Mouse (Mus musculus): ENCODE data around the gene Wscd1. TPM values are rescaled to one million over a fixed set of nuclear protein-coding genes. Genes with fewer than 3 reads are reported as not detected.
A peak's percentile ranks its signal among the peaks of the same experiment; 100 is the strongest.

The Wscd1 gene
- polyA plus RNA-seq (2015; fragmentation: Nextera tagmentation; extraction: Ambion mirVana): 15.0 and 15.5 TPM in 2 replicates

DNA sequence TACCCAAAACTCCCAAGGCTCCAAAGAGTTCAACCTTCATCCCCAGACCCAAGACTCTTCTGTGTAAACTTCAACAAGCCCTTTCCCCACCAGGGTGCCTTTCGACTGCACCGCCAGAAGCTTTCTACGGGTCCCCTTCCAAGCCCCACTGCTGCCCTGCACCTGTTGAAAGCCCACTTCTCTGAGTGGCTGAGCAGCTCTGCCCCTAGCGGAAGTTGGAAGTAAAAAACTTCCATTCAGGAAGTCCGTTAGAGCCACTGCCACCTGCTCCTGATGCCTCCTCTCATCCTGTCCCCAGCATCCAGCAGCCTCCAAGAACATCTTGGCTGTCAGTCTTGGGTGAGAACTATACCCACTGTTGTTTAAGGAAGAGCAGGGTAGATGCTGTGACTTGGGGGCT, at the start of gene Wscd1:
Wscd1 (plus strand) TSS at position 250 of the 400 bp plus-strand sequence.
- DNase-seq (ENCODE audit: low spot score): peak; percentile 53

GRCm38 (mm10) chr11:71728066-71728465, 21.7 kb upstream of the Wscd1 start:
- DNase-seq (ENCODE audit: low spot score): peak; percentile 23

GRCm38 (mm10) chr11:71729287-71729686, 20.4 kb upstream of the Wscd1 start:
- no peak for DNase-seq (ENCODE audit: low spot score)

DNA sequence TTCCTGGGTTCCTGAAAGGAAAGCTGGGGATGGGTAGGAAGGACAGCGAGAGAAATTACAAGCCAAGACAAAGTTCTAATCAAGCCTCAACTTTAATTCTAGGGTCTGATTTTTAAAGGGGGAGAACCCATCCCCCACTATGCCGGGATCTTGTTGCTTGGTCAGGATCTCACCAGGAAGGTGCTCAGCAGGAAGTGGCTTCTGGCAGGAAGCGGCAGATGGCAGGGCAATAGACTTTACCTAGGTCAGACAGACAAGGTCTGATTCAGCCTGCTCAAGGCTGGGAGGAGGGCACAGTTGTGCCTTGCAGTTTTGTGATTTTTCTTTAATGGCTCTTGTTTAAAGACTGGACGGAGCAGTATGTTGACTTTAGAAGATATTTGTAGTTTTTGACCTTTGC, 15.9 kb upstream of the Wscd1 start:
- DNase-seq (ENCODE audit: low spot score): peak; percentile 23

GRCm38 (mm10) chr11:71737106-71737505, 12.6 kb upstream of the Wscd1 start:
- peak; percentile 46 for DNase-seq (ENCODE audit: low spot score)

- no peak for DNase-seq (ENCODE audit: low spot score)
Observed at GRCm38 (mm10) chr11:71738501-71739045, 11.1 kb upstream of the Wscd1 start.

DNA sequence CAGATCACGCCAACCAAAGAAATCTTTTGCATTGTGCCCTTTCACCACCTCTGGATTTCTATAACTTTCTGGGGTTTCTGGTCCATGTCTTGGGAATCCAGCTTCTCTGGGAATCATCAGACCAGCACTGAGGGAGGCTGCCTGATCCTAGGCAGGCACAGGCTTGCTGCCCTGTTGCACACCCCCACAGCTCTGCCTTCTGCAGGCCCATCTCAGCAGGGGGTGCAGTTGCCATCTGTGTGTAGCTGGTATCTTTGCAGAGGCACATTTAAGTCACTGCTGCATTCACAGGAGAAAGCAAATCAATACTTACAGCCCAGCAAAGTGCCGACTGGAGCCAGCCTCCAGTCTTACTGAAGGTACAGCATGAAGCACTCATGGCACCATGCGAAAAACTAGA, 3.8 kb upstream of the Wscd1 start:
- DNase-seq (ENCODE audit: low spot score): no peak

DNA sequence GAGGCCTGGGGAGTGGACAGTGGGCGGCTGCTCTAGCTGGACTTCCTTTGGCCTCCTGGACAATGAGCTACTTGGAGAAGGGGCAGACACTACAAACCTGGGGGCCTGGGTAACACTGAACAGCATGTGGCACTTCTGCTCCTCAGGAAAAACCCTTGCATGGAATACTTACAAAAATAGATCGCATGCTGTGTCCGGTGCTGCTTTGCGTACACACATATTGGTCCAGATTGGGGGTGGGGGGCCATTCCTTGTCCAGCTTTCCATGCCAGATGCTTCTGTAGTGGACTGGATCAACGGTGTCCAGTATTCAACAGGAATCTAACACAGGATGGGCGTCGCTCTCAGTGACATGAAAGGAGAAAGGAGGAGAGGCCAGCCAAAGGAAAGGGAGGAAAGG, 2.0 kb upstream of the Wscd1 start:
- DNase-seq (ENCODE audit: low spot score): no peak

DNA sequence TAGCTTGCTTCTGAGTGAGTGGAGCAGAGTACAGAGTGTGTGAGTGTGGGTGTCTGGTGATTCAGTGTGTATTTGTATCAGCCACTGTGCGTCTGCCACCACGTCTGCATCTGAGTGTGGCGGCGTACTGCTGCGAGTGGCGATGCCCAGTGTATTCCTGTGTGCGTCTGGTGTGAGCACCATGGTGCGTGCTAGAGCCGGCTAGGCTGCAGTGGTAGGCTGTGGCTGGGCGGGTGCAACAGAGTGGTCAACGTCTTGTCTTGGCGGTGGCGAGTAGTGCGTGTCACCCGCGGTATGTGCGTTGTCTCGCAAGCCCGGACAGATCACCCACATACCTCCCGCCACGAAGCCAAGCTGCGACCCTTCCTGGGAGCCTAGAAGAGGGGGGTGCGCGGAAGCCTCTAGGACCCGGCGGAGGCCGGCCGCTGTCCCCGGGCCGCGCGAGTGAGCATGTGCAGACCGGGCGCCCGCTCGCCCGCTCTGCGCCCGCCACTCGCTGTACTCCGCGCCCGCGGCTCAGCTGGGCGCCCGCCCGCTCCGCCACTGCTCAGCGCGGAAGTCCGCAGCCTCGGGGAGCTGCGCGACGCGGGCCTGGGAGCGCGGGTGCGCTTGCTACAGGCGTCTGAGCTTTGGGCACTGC, 934 bp downstream of the Wscd1 start:
- DNase-seq (ENCODE audit: low spot score): peak; percentile 53

DNA sequence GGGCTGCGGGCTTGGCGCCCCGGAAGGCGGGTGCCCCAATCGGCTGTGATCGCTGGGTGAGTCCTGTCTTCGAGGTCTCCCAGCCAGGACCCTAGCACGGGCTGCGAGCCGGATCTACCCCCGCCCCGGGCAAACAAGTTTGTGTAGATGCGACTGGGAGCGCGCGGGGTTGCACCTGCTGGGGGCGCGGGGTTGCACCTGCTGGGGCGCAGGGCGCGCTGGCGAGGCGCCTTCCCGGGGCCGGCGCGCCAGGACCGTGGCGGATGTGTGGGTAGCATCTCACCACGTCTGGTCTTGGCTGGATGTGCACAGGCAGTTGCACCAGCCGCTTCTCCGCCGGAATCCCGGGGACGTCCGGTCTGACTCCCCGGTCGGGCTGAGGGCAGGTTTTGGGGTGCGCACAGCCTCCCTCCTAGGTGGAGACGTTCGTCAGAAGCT, 1.5 kb downstream of the Wscd1 start:
- DNase-seq (ENCODE audit: low spot score): peak; percentile 53

DNA sequence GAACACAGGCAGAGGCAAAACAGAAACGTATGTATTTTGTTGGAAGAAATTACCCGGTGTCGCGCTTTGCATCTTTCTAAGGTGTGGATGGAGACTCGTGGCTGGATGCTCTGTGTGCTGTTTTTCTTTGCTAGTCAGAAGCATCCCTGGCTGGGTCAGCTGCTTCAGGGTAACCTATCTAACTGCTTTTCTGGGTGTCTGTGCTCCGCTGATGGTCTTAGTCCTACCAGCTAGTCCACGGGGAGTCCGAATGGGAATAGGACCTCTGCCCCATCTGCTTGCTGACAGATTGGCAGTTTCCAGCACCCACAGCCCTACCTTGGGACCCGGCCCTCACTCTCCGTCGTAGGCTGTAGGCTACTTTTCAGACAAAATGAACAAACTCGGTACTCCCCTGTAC, 2.0 kb downstream of the Wscd1 start:
- DNase-seq (ENCODE audit: low spot score): no peak

GRCm38 (mm10) chr11:71752626-71753025, 2.9 kb downstream of the Wscd1 start:
- DNase-seq (ENCODE audit: low spot score): no peak

GRCm38 (mm10) chr11:71755115-71755514, 5.4 kb downstream of the Wscd1 start:
- DNase-seq (ENCODE audit: low spot score): no peak

DNA sequence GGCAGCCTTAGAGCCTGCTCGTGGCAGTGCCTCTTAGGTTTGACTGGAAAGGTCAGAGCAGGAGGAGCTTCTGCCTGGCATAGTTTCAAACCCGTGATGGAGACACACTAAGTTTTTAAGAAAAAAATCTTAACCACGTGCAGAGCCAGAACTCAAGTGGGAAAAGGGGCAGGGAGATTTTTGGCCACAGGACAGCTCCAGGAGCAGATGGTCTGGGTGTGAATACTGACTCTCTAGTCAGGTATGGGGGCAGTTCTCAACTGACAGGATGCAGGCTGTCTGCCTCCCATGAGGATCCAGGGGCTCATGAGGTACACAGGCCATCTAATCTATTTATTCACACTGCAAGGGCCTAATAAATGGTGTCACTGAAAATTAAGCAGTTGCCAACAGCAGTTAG, 6.6 kb downstream of the Wscd1 start:
- no peak for DNase-seq (ENCODE audit: low spot score)

- DNase-seq (ENCODE audit: low spot score): no peak
Observed at GRCm38 (mm10) chr11:71758211-71759110, 8.7 kb downstream of the Wscd1 start.

DNA sequence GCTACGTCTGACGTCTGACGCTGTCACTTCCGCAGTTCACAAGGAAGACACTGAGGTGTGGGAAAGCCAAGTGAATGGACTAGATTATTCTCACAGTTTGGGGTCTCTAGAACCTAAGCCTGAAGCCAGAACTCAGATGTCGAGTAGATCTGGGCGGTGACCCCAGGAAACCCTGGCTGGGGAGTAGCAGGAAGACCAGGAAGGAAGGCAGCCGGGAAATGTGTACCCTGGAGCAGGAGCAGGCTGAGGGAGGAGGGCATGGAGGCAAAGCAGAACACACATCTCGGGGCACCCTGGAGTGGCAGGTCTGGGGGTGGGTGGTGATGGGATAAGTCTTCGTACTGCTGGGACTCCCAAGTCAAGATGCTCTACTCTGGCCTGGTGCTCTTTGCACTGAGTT, 11.3 kb downstream of the Wscd1 start:
- DNase-seq (ENCODE audit: low spot score): no peak

DNA sequence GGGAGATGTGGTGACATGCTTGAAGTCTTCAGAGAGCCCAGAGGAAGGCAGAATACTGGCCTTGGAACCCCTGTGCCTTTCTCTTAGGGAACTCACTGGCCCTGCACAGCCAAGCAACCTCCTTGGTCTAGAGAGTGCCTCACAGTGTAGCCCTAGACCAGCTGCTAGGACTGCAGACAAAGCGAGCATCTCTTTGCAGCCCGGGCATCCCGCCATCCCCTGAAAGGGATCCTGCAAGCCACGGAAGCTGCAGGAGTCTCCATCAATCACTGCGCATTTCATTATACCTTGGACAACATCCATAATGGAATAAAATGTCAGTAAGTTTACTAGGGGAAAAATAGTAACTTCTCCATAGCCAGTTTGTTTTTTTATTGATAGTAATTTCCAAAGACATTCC, 13.4 kb downstream of the Wscd1 start:
- no peak for DNase-seq (ENCODE audit: low spot score)

DNA sequence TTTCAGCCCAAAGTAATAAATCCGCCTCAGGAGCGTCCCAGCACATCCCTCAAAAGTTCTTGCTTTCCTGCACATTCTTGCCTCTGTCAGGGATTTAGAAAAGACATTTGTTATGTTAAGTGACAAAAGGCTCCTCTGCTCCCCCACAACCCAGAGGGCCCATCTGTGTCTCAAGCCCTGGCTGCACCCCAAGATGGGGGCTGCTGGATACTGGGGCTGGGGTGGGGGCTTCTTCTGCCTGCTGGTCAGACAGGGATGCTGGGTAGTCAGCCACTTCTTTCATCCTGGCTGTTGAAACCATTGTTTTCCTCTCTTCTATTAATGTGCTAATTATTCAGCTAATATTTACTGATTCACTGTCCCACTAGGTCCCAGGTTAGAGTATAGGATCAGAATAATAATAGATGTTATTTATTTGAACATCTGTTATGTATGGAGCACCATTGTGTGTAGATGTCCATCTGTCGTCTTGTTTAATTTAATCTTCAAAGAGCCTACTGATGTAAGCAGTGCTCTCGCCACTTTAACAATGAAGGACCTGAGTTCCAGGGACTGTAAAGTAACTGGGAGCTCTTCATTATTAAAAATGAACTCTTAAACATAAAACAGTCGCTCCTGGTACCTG, 14.0 kb downstream of the Wscd1 start:
- DNase-seq (ENCODE audit: low spot score): no peak

GRCm38 (mm10) chr11:71764743-71765142, 15.0 kb downstream of the Wscd1 start:
- no peak for DNase-seq (ENCODE audit: low spot score)

DNA sequence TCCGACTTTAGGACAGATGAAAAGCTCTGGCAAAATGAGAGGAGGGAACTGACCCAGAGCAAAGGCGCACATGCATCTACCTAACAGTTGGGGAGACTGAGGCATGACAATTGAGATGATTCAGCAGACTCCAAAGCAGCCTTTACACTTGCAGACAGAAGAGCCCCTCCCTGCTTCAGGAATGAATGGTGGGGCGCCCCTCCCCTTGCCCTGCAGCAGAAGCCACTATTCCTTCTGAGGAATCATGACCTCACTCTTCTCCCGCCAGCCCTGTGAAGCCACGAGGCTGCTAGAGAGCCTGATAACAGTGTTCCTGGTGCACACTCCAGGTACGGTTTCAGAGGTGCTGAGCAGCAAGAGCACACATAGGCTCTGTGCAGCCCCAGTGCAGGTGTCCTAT, 15.6 kb downstream of the Wscd1 start:
- DNase-seq (ENCODE audit: low spot score): no peak

GRCm38 (mm10) chr11:71766380-71766779, 16.7 kb downstream of the Wscd1 start:
- DNase-seq (ENCODE audit: low spot score): no peak

- DNase-seq (ENCODE audit: low spot score): no peak
Observed at GRCm38 (mm10) chr11:71767726-71768125, 18.0 kb downstream of the Wscd1 start.
